Mouse (Mus musculus): ENCODE data around the gene Arid5b. TPM values are rescaled to one million over a fixed set of nuclear protein-coding genes. Genes with fewer than 3 reads are reported as not detected.

Gene Arid5b
- polyA plus RNA-seq, 2 experiments, result 1.3 to 3.3 TPM

- no peaks in the 10 kb centered on the region for H3K27me3 ChIP-seq (ENCODE audit: control insufficient read depth, insufficient read depth, low read length)
- no peaks in the 10 kb centered on the region for H3K9me3 ChIP-seq (ENCODE audit: control insufficient read depth, low read length)
- H3K9ac ChIP-seq (replicated peaks), result no peak overlapping the region
- WGBS (ENCODE audit: insufficient replicate concordance), result 68% methylated on average over 7 of the region's 7 CpGs
- ATAC-seq (ENCODE audit: insufficient read depth) (no peak), DNase-seq (ENCODE audit: low read depth in 3 of 3, low spot score in 3 of 3) (no peak)
- H3K4me3 ChIP-seq (ENCODE audit: insufficient read depth in 1 of 2, low read depth in 2 of 2, low read length in 2 of 2), result no peak overlapping the region
- no peak overlapping the region for H3K4me2 ChIP-seq (ENCODE audit: low read depth)
- H3K36me3 ChIP-seq (replicated peaks; ENCODE audit: control insufficient read depth, insufficient read depth, low read depth), result no peaks in the 10 kb centered on the region
- no peaks in the 10 kb centered on the region for H3K4me1 ChIP-seq (replicated peaks; ENCODE audit: control insufficient read depth in 2 of 2, insufficient read depth in 2 of 2, low read length in 1 of 2)
- no peak overlapping the region for H3K27ac ChIP-seq
- no peak for TF ChIP-seq CTCF (IDR thresholded peaks at IDR 0.05; ENCODE audit: low read depth)
- no peak for TF ChIP-seq EP300 (IDR thresholded peaks at IDR 0.05; ENCODE audit: low read depth)
These were observed 207.5 kb downstream of the Arid5b start for GRCm38 (mm10) chr10:68071041-68071440.

DNA sequence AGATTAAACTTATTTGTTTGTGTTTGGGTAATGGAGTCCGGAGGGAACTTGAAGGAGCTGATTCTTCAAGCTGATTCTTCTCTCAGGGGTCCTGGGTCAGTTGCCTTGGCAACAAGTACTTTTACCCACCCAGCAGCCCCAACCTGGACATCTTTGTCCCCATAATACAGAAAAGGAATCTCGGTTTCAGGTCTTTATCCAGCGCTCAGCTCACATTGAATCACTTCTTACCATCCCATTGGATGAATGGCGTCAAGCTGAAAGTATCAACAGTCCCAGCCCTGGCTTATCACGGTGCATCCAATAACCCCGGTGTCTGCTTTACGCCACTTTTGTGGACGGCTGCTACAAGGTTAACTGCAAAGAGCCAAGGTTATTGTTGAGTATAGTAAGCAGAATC, 210.1 kb downstream of the Arid5b start:
- H3K4me3 ChIP-seq (ENCODE audit: insufficient read depth in 1 of 2, low read depth in 2 of 2, low read length in 2 of 2), result no peak overlapping the region
- no peaks in the 10 kb centered on the region for H3K4me1 ChIP-seq (replicated peaks; ENCODE audit: control insufficient read depth in 2 of 2, insufficient read depth in 2 of 2, low read length in 1 of 2)
- 73% methylated on average over 8 of the region's 8 CpGs for WGBS (ENCODE audit: insufficient replicate concordance)
- no peak overlapping the region for H3K4me2 ChIP-seq (ENCODE audit: low read depth)
- no peak for DNase-seq (ENCODE audit: low read depth in 3 of 3, low spot score in 3 of 3)
- H3K9ac ChIP-seq (replicated peaks), result no peak overlapping the region
- TF ChIP-seq EP300 (IDR thresholded peaks at IDR 0.05; ENCODE audit: low read depth) (no peak), CTCF (IDR thresholded peaks at IDR 0.05; ENCODE audit: low read depth) (no peak)
- ATAC-seq (ENCODE audit: insufficient read depth), result no peak
- no peaks in the 10 kb centered on the region for H3K9me3 ChIP-seq (ENCODE audit: control insufficient read depth, low read length)
- H3K27me3 ChIP-seq (ENCODE audit: control insufficient read depth, insufficient read depth, low read length), result no peaks in the 10 kb centered on the region
- H3K36me3 ChIP-seq (replicated peaks; ENCODE audit: control insufficient read depth, insufficient read depth, low read depth), result no peaks in the 10 kb centered on the region
- no peak overlapping the region for H3K27ac ChIP-seq

- no peaks in the 10 kb centered on the region for H3K27me3 ChIP-seq (ENCODE audit: control insufficient read depth, insufficient read depth, low read length)
- no peak overlapping the region for H3K27ac ChIP-seq
- no peak overlapping the region for H3K9ac ChIP-seq (replicated peaks)
- no peaks in the 10 kb centered on the region for H3K4me1 ChIP-seq (replicated peaks; ENCODE audit: control insufficient read depth in 2 of 2, insufficient read depth in 2 of 2, low read length in 1 of 2)
- no peak for DNase-seq (ENCODE audit: low read depth in 3 of 3, low spot score in 3 of 3)
- H3K4me2 ChIP-seq (ENCODE audit: low read depth), result no peak overlapping the region
- no peaks in the 10 kb centered on the region for H3K36me3 ChIP-seq (replicated peaks; ENCODE audit: control insufficient read depth, insufficient read depth, low read depth)
- no peaks in the 10 kb centered on the region for H3K9me3 ChIP-seq (ENCODE audit: control insufficient read depth, low read length)
- WGBS (ENCODE audit: insufficient replicate concordance), result 58% methylated on average over 5 of the region's 5 CpGs
- no peak for ATAC-seq (ENCODE audit: insufficient read depth)
- no peak overlapping the region for H3K4me3 ChIP-seq (ENCODE audit: insufficient read depth in 1 of 2, low read depth in 2 of 2, low read length in 2 of 2)
- TF ChIP-seq EP300 (IDR thresholded peaks at IDR 0.05; ENCODE audit: low read depth), result no peak
- no peak for TF ChIP-seq CTCF (IDR thresholded peaks at IDR 0.05; ENCODE audit: low read depth)
These were observed 210.6 kb downstream of the Arid5b start for GRCm38 (mm10) chr10:68067961-68068360.

GRCm38 (mm10) chr10:68066173-68066572, 212.4 kb downstream of the Arid5b start:
- H3K9me3 ChIP-seq (ENCODE audit: control insufficient read depth, low read length), result no peaks in the 10 kb centered on the region
- H3K27ac ChIP-seq, result no peak overlapping the region
- no peak overlapping the region for H3K4me3 ChIP-seq (ENCODE audit: insufficient read depth in 1 of 2, low read depth in 2 of 2, low read length in 2 of 2)
- DNase-seq (ENCODE audit: low read depth in 3 of 3, low spot score in 3 of 3), result no peak
- no peak overlapping the region for H3K4me2 ChIP-seq (ENCODE audit: low read depth)
- TF ChIP-seq EP300 (IDR thresholded peaks at IDR 0.05; ENCODE audit: low read depth) (no peak), CTCF (IDR thresholded peaks at IDR 0.05; ENCODE audit: low read depth) (no peak)
- no peaks in the 10 kb centered on the region for H3K27me3 ChIP-seq (ENCODE audit: control insufficient read depth, insufficient read depth, low read length)
- H3K36me3 ChIP-seq (replicated peaks; ENCODE audit: control insufficient read depth, insufficient read depth, low read depth), result no peaks in the 10 kb centered on the region
- H3K4me1 ChIP-seq (replicated peaks; ENCODE audit: control insufficient read depth in 2 of 2, insufficient read depth in 2 of 2, low read length in 1 of 2), result no peaks in the 10 kb centered on the region
- H3K9ac ChIP-seq (replicated peaks), result no peak overlapping the region
- 60% methylated on average over 5 of the region's 5 CpGs for WGBS (ENCODE audit: insufficient replicate concordance)
- no peak for ATAC-seq (ENCODE audit: insufficient read depth)

DNA sequence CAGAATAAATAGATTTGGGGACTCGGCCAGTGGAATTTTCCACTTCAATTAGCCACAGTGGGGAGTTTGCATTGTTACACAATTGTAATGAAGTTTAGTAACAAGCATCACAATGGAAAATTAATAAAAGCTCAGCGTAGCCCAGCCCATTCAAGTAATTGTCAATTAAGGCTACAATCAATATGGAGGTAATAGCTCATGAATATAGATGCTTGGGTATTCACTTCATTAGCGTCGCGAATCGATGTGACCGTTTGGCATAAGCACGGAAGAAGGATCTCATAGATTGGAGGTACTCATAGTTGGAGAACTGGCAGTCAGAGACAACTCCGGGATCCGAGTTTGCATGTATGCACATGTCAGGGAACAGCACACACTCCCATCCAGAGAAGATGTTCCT, 214.0 kb downstream of the Arid5b start:
- Histone ChIP-seq H3K4me1 (replicated peaks; ENCODE audit: control insufficient read depth in 2 of 2, insufficient read depth in 2 of 2, low read length in 1 of 2) (no peaks in the 10 kb centered on the region), H3K36me3 (replicated peaks; ENCODE audit: control insufficient read depth, insufficient read depth, low read depth) (no peaks in the 10 kb centered on the region), H3K9ac (replicated peaks) (no peak overlapping the region), H3K4me3 (ENCODE audit: insufficient read depth in 1 of 2, low read depth in 2 of 2, low read length in 2 of 2) (no peak overlapping the region), H3K27ac (no peak overlapping the region), H3K9me3 (ENCODE audit: control insufficient read depth, low read length) (no peaks in the 10 kb centered on the region), H3K27me3 (ENCODE audit: control insufficient read depth, insufficient read depth, low read length) (no peaks in the 10 kb centered on the region), H3K4me2 (ENCODE audit: low read depth) (no peak overlapping the region)
- WGBS (ENCODE audit: insufficient replicate concordance), result 78% methylated on average over 10 of the region's 10 CpGs
- DNase-seq (ENCODE audit: low read depth in 3 of 3, low spot score in 3 of 3) (no peak), ATAC-seq (ENCODE audit: insufficient read depth) (no peak)
- no peak for TF ChIP-seq EP300 (IDR thresholded peaks at IDR 0.05; ENCODE audit: low read depth)
- TF ChIP-seq CTCF (IDR thresholded peaks at IDR 0.05; ENCODE audit: low read depth), result no peak

Measured in liver, embryonic 14.5 days (tissue).